ENCODE assay signal across 12 mouse cellular contexts in genomic region chr7:100046486-100046885, GRCm38 (mm10). TPM values are rescaled to one million over a fixed set of nuclear protein-coding genes. Genes with fewer than 3 reads are reported as not detected.
DNase-seq lines count a peak whose midpoint lies in the region; ATAC-seq lines count a peak whose summit lies in the region.
"Had no signal": no experiment of that assay in that cellular context is flagged by ENCODE, and none has a peak within 500 bp of the region (broad histone marks: within the 10 kb centered on the region; RNA-seq: fewer than 3 reads in every experiment).

No protein-coding gene starts in this region.

- DNase-seq in cerebellum, adult 9-11 months: peak; percentile 27
- peak; percentile 20 for DNase-seq in layer of hippocampus, adult 11-12 months (ENCODE audit: low spot score)
- DNase-seq in layer of hippocampus, postnatal 10 days (ENCODE audit: low spot score in 2 of 2): no peak
- DNase-seq in Muller cell, postnatal 12 days (ENCODE audit: inconsistent ontology term): peak; percentile 82
- peak; percentile 26 to 40 for DNase-seq in cerebellum, postnatal 36 days
- no peak for DNase-seq in urinary bladder, adult 2 months (ENCODE audit: low spot score)
- DNase-seq: lung, postnatal 14 days; thymus, postnatal 14 days had no signal

- ATAC-seq in cerebellum, adult (ENCODE audit: insufficient number of reproducible peaks, low FRiP score, low TSS enrichment): no peak
- ATAC-seq: intestine, embryonic 15.5 days had no signal

RNA-seq across cellular contexts. Expression of gene Chrdl2, which starts 40.5 kb away (rescaled TPM):
- under 1 TPM; 0.21 to 0.22 TPM for total RNA-seq in layer of hippocampus, postnatal 10 days (2021)
- 4.3 and 8.0 TPM in 2 replicates for polyA plus RNA-seq in urinary bladder, adult 2 months (2012; rRNA removed)
- total RNA-seq: granulocyte monocyte progenitor cell, adult 5-6 weeks; MEL had no signal

Comparison
In these comparisons a context has a peak if more than half of its experiments do, and no peak if none do; other contexts are left out.
1. DNase-seq: peak in cerebellum, adult 9-11 months (single experiment), layer of hippocampus, adult 11-12 months (single experiment), Muller cell, postnatal 12 days (single experiment) and cerebellum, postnatal 36 days (2 of 2); none in layer of hippocampus, postnatal 10 days (0 of 2) and urinary bladder, adult 2 months (single experiment).